Mouse (Mus musculus) bone marrow macrophage, adult 2 months (primary cell): ENCODE data around the gene Dst. TPM values are rescaled to one million over a fixed set of nuclear protein-coding genes. Genes with fewer than 3 reads are reported as not detected.

ENCODE experiments used
- H3K27ac ChIP-seq: 2 replicates; pipeline ENCODE4 v1.5.1; 2012; ENCODE audit warnings: low read depth, low read length; ENCODE audit not compliant: insufficient read depth
- H3K4me1 ChIP-seq: 2 replicates; pipeline ENCODE4 v1.6.1; 2012; ENCODE audit warnings: low read length; ENCODE audit not compliant: control insufficient read depth, insufficient read depth
- H3K4me3 ChIP-seq: 2 replicates; pipeline ENCODE4 v1.5.1; 2012; ENCODE audit warnings: mild to moderate bottlenecking, low read length, moderate library complexity; ENCODE audit not compliant: insufficient read depth
- CTCF ChIP-seq: IDR thresholded peaks from 2 replicates; pipeline ENCODE4 v1.5.1; 2012; ENCODE audit warnings: low read depth, mild to moderate bottlenecking, low read length, moderate library complexity
- POLR2A ChIP-seq: IDR thresholded peaks from 2 replicates; pipeline ENCODE4 v1.6.1; 2012; ENCODE audit warnings: mild to moderate bottlenecking, low read depth, low read length, borderline replicate concordance
- polyA plus RNA-seq: library from polyadenylated mRNA; stranded (reverse); fragments of >200 nt; gene quantifications from 2 replicates; pipeline ENCODE4 v1.2.4, GENCODE M21; 2012; ENCODE audit not compliant: missing spikeins, insufficient read depth, insufficient read length

Gene Dst
- polyA plus RNA-seq, 1 experiment = 8.5 TPM

GRCm38 (mm10) chr1:34076701-34077421 is 168.8 kb downstream of the Dst start:
- peaks cover 8% of the 10 kb centered on the region for H3K4me1 ChIP-seq
- H3K27ac ChIP-seq = no peak overlapping the region
- no peak for TF ChIP-seq CTCF
- TF ChIP-seq POLR2A = no peak
- H3K4me3 ChIP-seq = no peak overlapping the region

DNA sequence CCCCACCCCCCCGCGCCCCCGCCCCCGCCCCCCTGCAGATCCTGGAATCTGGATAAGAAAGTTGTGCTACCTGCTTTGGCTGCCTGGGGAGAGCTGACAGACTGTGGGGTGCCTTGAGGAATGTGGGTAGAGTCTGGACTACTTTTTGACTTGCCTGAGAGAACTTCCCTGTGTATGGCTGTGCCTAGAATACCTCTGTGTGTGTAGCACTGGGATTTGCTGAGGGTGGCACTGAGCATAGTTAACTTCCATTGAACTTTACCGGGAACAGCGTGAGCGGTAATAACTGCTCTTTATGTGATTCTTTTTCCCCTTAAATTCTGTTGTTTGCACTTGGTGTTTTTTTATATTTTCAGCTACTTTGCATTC is 169.4 kb downstream of the Dst start:
- Histone ChIP-seq H3K4me1 (peaks cover 3% of the 10 kb centered on the region), H3K27ac (no peak overlapping the region), H3K4me3 (no peak overlapping the region)
- no peak for TF ChIP-seq CTCF
- TF ChIP-seq POLR2A = no peak

GRCm38 (mm10) chr1:34077941-34078340 is 169.9 kb downstream of the Dst start:
- H3K4me1 ChIP-seq = 0 out of 2 replicates have a peak, but pooled peaks cover under 1% of the 10 kb centered on the region
- no peak overlapping the region for H3K27ac ChIP-seq
- no peak overlapping the region for H3K4me3 ChIP-seq
- TF ChIP-seq POLR2A = no peak
- TF ChIP-seq CTCF = no peak

GRCm38 (mm10) chr1:34089011-34089410 is 181.0 kb downstream of the Dst start:
- no peaks in the 10 kb centered on the region for H3K4me1 ChIP-seq
- H3K27ac ChIP-seq = no peak overlapping the region
- no peak for TF ChIP-seq POLR2A
- no peak for TF ChIP-seq CTCF
- no peak overlapping the region for H3K4me3 ChIP-seq

DNA sequence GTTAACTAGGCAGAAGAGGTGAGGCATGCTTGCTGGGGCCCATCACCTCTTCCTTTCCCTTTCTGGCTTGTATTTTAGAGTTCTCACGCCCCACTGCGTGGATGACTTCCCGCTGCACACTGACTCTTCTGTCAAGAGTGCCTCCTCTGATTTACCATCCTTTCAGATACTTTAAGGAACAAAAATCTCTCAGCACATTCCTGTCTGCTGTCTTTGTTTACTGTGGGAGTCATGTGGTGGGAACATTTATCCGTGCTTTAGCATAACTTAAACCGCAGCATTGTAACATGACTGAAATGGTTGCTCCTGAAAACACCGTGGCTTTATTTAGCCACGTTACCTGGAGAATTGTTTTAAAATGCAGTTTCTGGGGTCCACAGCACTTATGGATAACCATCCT is 182.7 kb downstream of the Dst start:
- H3K4me1 ChIP-seq = no peaks in the 10 kb centered on the region
- no peak for TF ChIP-seq POLR2A
- TF ChIP-seq CTCF = no peak
- no peak overlapping the region for H3K27ac ChIP-seq
- no peak overlapping the region for H3K4me3 ChIP-seq

DNA sequence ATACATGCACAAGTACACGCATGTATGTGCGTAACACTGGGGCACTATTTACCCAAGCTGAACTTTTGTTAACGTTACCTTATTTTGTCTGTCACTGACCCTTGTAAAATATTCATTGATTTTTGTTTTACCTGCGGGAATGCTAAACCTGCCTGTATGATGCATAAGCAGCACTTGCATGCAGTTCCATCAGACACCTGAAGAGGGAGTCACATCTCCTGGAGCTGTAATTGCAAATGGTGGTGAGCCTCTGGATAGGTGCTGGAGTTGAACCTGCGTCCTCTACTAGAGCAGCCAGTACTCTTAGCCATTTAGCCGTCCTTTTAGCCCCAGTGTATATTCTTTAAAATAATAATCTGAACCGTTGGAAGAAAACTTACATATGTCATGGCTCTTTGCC is 185.6 kb downstream of the Dst start:
- Histone ChIP-seq H3K4me3 (no peak overlapping the region), H3K4me1 (no peaks in the 10 kb centered on the region), H3K27ac (no peak overlapping the region)
- no peak for TF ChIP-seq POLR2A
- TF ChIP-seq CTCF = no peak

GRCm38 (mm10) chr1:34094301-34094700 is 186.3 kb downstream of the Dst start:
- Histone ChIP-seq H3K4me1 (no peaks in the 10 kb centered on the region), H3K27ac (no peak overlapping the region), H3K4me3 (no peak overlapping the region)
- TF ChIP-seq POLR2A = no peak
- TF ChIP-seq CTCF = no peak

- Histone ChIP-seq H3K27ac (no peak overlapping the region), H3K4me3 (no peak overlapping the region), H3K4me1 (no peaks in the 10 kb centered on the region)
- TF ChIP-seq CTCF = no peak
- TF ChIP-seq POLR2A = no peak
These were observed 187.1 kb downstream of the Dst start for GRCm38 (mm10) chr1:34095173-34095572.

DNA sequence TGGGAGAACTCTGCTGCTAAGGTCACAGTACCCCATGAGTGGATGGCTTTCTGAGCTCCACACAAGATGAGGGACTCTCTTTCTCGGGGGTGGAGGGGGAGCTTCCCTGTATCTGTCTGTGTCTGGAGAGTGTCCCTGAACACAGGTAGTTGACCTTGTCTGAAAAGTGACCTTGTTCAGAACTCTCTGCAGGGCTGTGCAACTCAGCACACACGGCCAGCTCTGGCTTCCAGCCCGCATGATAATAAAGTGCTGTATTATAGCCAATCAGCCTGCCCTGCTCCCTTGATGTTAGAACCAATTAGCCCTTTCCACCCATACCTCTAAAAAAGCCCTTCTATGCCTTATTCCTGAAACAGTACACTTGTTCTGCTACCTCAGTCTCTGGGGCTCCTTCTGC is 188.9 kb downstream of the Dst start:
- no peaks in the 10 kb centered on the region for H3K4me1 ChIP-seq
- H3K4me3 ChIP-seq = no peak overlapping the region
- TF ChIP-seq CTCF = no peak
- TF ChIP-seq POLR2A = no peak
- no peak overlapping the region for H3K27ac ChIP-seq

GRCm38 (mm10) chr1:34097640-34098039 is 189.6 kb downstream of the Dst start:
- H3K27ac ChIP-seq = no peak overlapping the region
- TF ChIP-seq POLR2A (no peak), CTCF (no peak)
- H3K4me1 ChIP-seq = no peaks in the 10 kb centered on the region
- H3K4me3 ChIP-seq = no peak overlapping the region

- TF ChIP-seq CTCF = no peak
- TF ChIP-seq POLR2A = no peak
- Histone ChIP-seq H3K4me3 (no peak overlapping the region), H3K4me1 (no peaks in the 10 kb centered on the region; the same call in 1 of the 2 replicates), H3K27ac (no peak overlapping the region)
These were observed 191.4 kb downstream of the Dst start for GRCm38 (mm10) chr1:34099439-34099838.
